Mouse (Mus musculus) layer of hippocampus, postnatal 36 days (tissue): Measurements from ENCODE around the gene Cwf19l1. TPM values are rescaled to one million over a fixed set of nuclear protein-coding genes. Genes with fewer than 3 reads are reported as not detected.

Source experiments
- DNase-seq, 2 experiments: peaks; one replicate each; pipeline ENCODE4 v3.0.0; 2022
- total RNA-seq, 2 experiments: library from RNA; stranded (reverse); gene quantifications; 2 replicates each; pipeline ENCODE4 v1.2.3; 2021

The Cwf19l1 gene
- total RNA-seq, 2 experiments from 2014 or later = 18.1 to 19.2 TPM

GRCm38 (mm10) chr19:44111706-44112105 is 24.0 kb downstream of the Cwf19l1 start:
- no peak for DNase-seq

GRCm38 (mm10) chr19:44110356-44110755 is 25.3 kb downstream of the Cwf19l1 start:
- no peak for DNase-seq

GRCm38 (mm10) chr19:44108996-44109395 is 26.7 kb downstream of the Cwf19l1 start:
- no peak for DNase-seq

- DNase-seq = no peak
These were observed 27.8 kb downstream of the Cwf19l1 start for GRCm38 (mm10) chr19:44107661-44108521.

- DNase-seq = peak; percentile 91 to 94
These were observed 28.6 kb downstream of the Cwf19l1 start, which contains the start of gene Chuk for GRCm38 (mm10) chr19:44106831-44107660. TSS of gene Chuk (minus strand) at chr19:44107480.

- no peak for DNase-seq
These were observed 31.3 kb downstream of the Cwf19l1 start for GRCm38 (mm10) chr19:44104393-44104792.

GRCm38 (mm10) chr19:44103001-44103400 is 32.7 kb downstream of the Cwf19l1 start:
- DNase-seq = no peak

GRCm38 (mm10) chr19:44100840-44101239 is 34.8 kb downstream of the Cwf19l1 start:
- DNase-seq = no peak

GRCm38 (mm10) chr19:44086278-44086677 is 49.4 kb downstream of the Cwf19l1 start:
- DNase-seq = no peak

- no peak for DNase-seq
These were observed 54.8 kb downstream of the Cwf19l1 start for GRCm38 (mm10) chr19:44080920-44081319.

GRCm38 (mm10) chr19:44080023-44080422 is 55.7 kb downstream of the Cwf19l1 start:
- no peak for DNase-seq

- DNase-seq = no peak
These were observed 58.7 kb downstream of the Cwf19l1 start for GRCm38 (mm10) chr19:44077024-44077423.

GRCm38 (mm10) chr19:44076457-44076856 is 59.2 kb downstream of the Cwf19l1 start:
- no peak for DNase-seq

- no peak for DNase-seq
These were observed 60.7 kb downstream of the Cwf19l1 start for GRCm38 (mm10) chr19:44074986-44075385.

- DNase-seq = no peak
These were observed 64.5 kb downstream of the Cwf19l1 start for GRCm38 (mm10) chr19:44071166-44071565.

GRCm38 (mm10) chr19:44069914-44070232 is 65.8 kb downstream of the Cwf19l1 start:
- no peak for DNase-seq

GRCm38 (mm10) chr19:44069121-44069913 is 66.4 kb downstream of the Cwf19l1 start, which contains the start of gene Erlin1:
TSS of gene Erlin1 (minus strand) at chr19:44069785.
- peak; percentile 90 to 91 for DNase-seq

- DNase-seq = no peak
These were observed 67.4 kb downstream of the Cwf19l1 start for GRCm38 (mm10) chr19:44068232-44068631.

GRCm38 (mm10) chr19:44067323-44068049 is 68.2 kb downstream of the Cwf19l1 start:
- no peak for DNase-seq

- no peak for DNase-seq
These were observed 70.9 kb downstream of the Cwf19l1 start for GRCm38 (mm10) chr19:44064734-44065133.

- DNase-seq = no peak
These were observed 71.9 kb downstream of the Cwf19l1 start for GRCm38 (mm10) chr19:44063773-44064172.

GRCm38 (mm10) chr19:44060226-44060625 is 75.5 kb downstream of the Cwf19l1 start:
- DNase-seq = no peak
